Mouse (Mus musculus): ENCODE measurements around the gene Asb17.

DNA sequence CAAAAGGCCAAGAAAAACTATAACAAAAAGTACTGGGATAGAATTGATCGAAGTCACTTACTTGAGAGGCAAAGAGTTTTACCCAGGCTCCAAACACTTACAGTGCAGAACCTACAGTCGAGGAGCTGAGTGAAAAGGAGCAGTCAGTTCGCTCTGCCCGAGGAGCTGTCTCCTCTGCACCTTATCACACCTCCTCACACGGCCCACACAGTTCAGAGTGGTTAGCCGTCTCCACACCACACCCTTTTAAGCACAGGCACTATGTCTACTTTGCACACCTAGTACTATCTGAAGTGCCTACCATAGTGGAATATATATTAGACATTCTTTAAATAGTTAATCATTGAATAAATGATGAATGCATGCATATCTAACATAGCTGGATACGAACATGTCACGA lies 8.3 kb downstream of the Asb17 start:
- TF ChIP-seq POLR2AphosphoS5 (IDR thresholded peaks at IDR 0.05; ENCODE audit: insufficient replicate concordance, low read depth, low read length) (no peak), CTCF (IDR thresholded peaks at IDR 0.05; ENCODE audit: low read depth, low read length) (no peak), GATA1 (IDR thresholded peaks at IDR 0.05; ENCODE audit: borderline replicate concordance, low read length) (no peak), GATA2 (IDR thresholded peaks at IDR 0.05; ENCODE audit: borderline replicate concordance, low read depth, low read length) (no peak)

Measured in G1E (cell line).